Mouse (Mus musculus) erythroblast, embryonic 14.5 days (primary cell): ENCODE measurements around the gene Tmem235.

Source experiments
- GATA1 ChIP-seq: IDR thresholded peaks from 2 replicates; pipeline ENCODE4 v1.6.1; 2012; ENCODE audit warnings: low read length, inconsistent platforms, mixed read lengths
- TAL1 ChIP-seq: IDR thresholded peaks from 3 replicates; pipeline ENCODE4 v1.6.1; 2012; ENCODE audit warnings: low read length, inconsistent platforms, mixed read lengths

- no peak for TF ChIP-seq TAL1
- TF ChIP-seq GATA1 = no peak
Observed at GRCm38 (mm10) chr11:117863174-117863856, 2.8 kb downstream of the Tmem235 start.
